Comparison of ENCODE assay signal across 8 mouse cellular contexts in the genomic region with DNA sequence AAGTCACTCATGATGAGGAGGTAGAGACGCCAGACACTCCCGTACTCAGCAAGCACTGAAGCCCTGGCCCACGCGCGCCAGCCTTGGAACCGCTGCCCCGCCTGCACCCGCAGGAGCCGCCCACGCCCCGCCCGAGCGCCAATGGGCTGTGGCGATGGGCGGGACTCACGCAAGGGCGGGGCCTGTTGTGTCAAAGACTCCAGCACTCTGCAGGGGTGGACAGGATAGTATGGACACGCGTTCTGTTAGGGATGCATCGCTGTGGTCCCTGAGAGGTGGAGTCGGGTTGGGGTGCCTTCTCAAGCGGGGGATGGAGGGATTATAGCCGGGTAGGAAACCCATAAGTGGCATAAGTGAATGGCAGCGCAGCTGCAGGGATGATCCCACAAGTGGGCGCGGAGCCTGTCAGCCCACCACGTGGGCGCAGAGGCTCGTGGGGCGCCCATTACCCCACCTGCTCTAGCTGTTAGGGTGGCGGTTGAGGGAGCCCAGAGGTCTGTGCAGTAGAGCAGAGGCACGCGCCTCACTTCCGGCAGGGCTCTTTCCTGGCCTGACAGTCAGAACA. TPM values are rescaled to one million over a fixed set of nuclear protein-coding genes. Genes with fewer than 3 reads are reported as not detected.
DNase-seq lines count a peak whose midpoint lies in the region; ATAC-seq lines count a peak whose summit lies in the region.

Pfkp (minus strand) TSS at position 109 of the 565 bp plus-strand sequence.

- H3K27me3 ChIP-seq in heart, embryonic 14.5 days (ENCODE audit: control insufficient read depth, insufficient read depth, low read length): no peaks in the 10 kb centered on the region
- H3K27me3 ChIP-seq in liver, embryonic 13.5 days: no peaks in the 10 kb centered on the region
- H3K27me3 ChIP-seq in stomach, embryonic 16.5 days (ENCODE audit: control insufficient read depth, insufficient read depth, low read length): no peaks in the 10 kb centered on the region

- peak; percentile 94 for DNase-seq in CD4-positive helper T cell, adult 2 months (ENCODE audit: low read depth, low spot score)
- peak; percentile 48 for DNase-seq in fibroblast of lung, adult 2 months (ENCODE audit: low read depth)
- DNase-seq in kidney, postnatal 14 days: peak; percentile 92
- peak; percentile 84 for DNase-seq in liver, embryonic 13.5 days
- DNase-seq in neural tube, embryonic 10.5 days (ENCODE audit: extremely low spot score, low spot score): peak; percentile 80

- peak within 1 kb of the TSS; percentile 92 for H3K9ac ChIP-seq in heart, embryonic 14.5 days (ENCODE audit: low read length)
- peak within 1 kb of the TSS; percentile 70 for H3K9ac ChIP-seq in liver, embryonic 13.5 days
- H3K9ac ChIP-seq in stomach, embryonic 16.5 days (ENCODE audit: low read length): peak within 1 kb of the TSS; percentile 72

- peak within 1 kb of the TSS; percentile 85 for H3K27ac ChIP-seq in brown adipose tissue, adult 24 weeks (replicated peaks; ENCODE audit: low read depth, low read length)
- peak within 1 kb of the TSS; percentile 96 to 97 for H3K27ac ChIP-seq in heart, embryonic 14.5 days (replicated peaks in 1 of 2; ENCODE audit: control insufficient read depth in 1 of 2, insufficient read depth in 1 of 2, low read depth in 2 of 2, low read length in 2 of 2)
- H3K27ac ChIP-seq in liver, embryonic 13.5 days: no peak within 1 kb of the TSS
- H3K27ac ChIP-seq in stomach, embryonic 16.5 days (ENCODE audit: low read length): peak within 1 kb of the TSS; percentile 56; the same call in 1 of the 2 replicates

- H3K4me1 ChIP-seq in brown adipose tissue, adult 24 weeks (ENCODE audit: control insufficient read depth, insufficient read depth, insufficient read length, low read length): no peaks in the 10 kb centered on the region
- H3K4me1 ChIP-seq in heart, embryonic 14.5 days (ENCODE audit: control insufficient read depth in 2 of 2, insufficient read depth in 2 of 2, low read length in 2 of 2): peaks cover 0 to 8% of the 10 kb centered on the region in 2 experiments; a peak in 3 of 4 replicates
- peaks cover 28% of the 10 kb centered on the region for H3K4me1 ChIP-seq in liver, embryonic 13.5 days (replicated peaks)
- peaks cover 5% of the 10 kb centered on the region for H3K4me1 ChIP-seq in stomach, embryonic 16.5 days (ENCODE audit: control insufficient read depth, insufficient read depth, low read length)

- no peaks in the 10 kb centered on the region for H3K9me3 ChIP-seq in heart, embryonic 14.5 days (ENCODE audit: control insufficient read depth, low read length)
- H3K9me3 ChIP-seq in liver, embryonic 13.5 days (replicated peaks): no peaks in the 10 kb centered on the region
- H3K9me3 ChIP-seq in stomach, embryonic 16.5 days (replicated peaks; ENCODE audit: control insufficient read depth, low read length): no peaks in the 10 kb centered on the region

- ATAC-seq in heart, embryonic 14.5 days (ENCODE audit: insufficient number of reproducible peaks, insufficient read depth, low FRiP score, low read depth): peak; percentile 91
- ATAC-seq in liver, embryonic 13.5 days (ENCODE audit: low read depth): peak; percentile 96
- peak; percentile 95 for ATAC-seq in stomach, embryonic 16.5 days (ENCODE audit: insufficient read depth, low FRiP score)

- peak within 1 kb of the TSS; percentile 98 for H3K4me2 ChIP-seq in heart, embryonic 14.5 days (ENCODE audit: low read length)
- peak within 1 kb of the TSS; percentile 98 for H3K4me2 ChIP-seq in liver, embryonic 13.5 days
- H3K4me2 ChIP-seq in stomach, embryonic 16.5 days (ENCODE audit: low read depth, low read length): peak within 1 kb of the TSS; percentile 96

- H3K36me3 ChIP-seq in heart, embryonic 14.5 days (ENCODE audit: control insufficient read depth, insufficient read depth, low read length): peaks cover 9% of the 10 kb centered on the region; the same call in 1 of the 2 replicates
- H3K36me3 ChIP-seq in liver, embryonic 13.5 days: no peaks in the 10 kb centered on the region
- no peaks in the 10 kb centered on the region for H3K36me3 ChIP-seq in stomach, embryonic 16.5 days (ENCODE audit: control insufficient read depth, insufficient read depth, low read length)

- 2% methylated on average over 34 of the region's 34 CpGs for WGBS in heart, embryonic 14.5 days
- 3% methylated on average over 34 of the region's 34 CpGs for WGBS in liver, embryonic 13.5 days (ENCODE audit: insufficient replicate concordance)
- WGBS in stomach, embryonic 16.5 days: 2% methylated on average over 34 of the region's 34 CpGs

- peak within 1 kb of the TSS; percentile 76 for H3K4me3 ChIP-seq in brown adipose tissue, adult 24 weeks (ENCODE audit: insufficient read depth, low read depth, low read length)
- peak within 1 kb of the TSS; percentile 74 to 78 for H3K4me3 ChIP-seq in heart, embryonic 14.5 days (ENCODE audit: control insufficient read depth in 1 of 2, insufficient read depth in 1 of 2, low read depth in 1 of 2, low read length in 2 of 2)
- H3K4me3 ChIP-seq in liver, embryonic 13.5 days (replicated peaks): peak within 1 kb of the TSS; percentile 67
- H3K4me3 ChIP-seq in stomach, embryonic 16.5 days (replicated peaks; ENCODE audit: low read length): peak within 1 kb of the TSS; percentile 58

RNA-seq across cellular contexts. Expression of gene Pfkp, which starts in this region (rescaled TPM):
- 135 and 146 TPM in 2 replicates for polyA plus RNA-seq in brown adipose tissue, adult 24 weeks (2012; ENCODE audit: insufficient read depth, insufficient read length, missing spikeins)
- polyA plus RNA-seq in heart, embryonic 14.5 days (2014; fragmentation: Nextera tagmentation; extraction: Ambion mirVana): 187 and 197 TPM in 2 replicates
- 6.2 and 7.9 TPM in 2 replicates for polyA plus RNA-seq in liver, embryonic 13.5 days (2015; fragmentation: Nextera tagmentation; extraction: Ambion mirVana)
- 58.8 and 61.5 TPM in 2 replicates for polyA plus RNA-seq in stomach, embryonic 16.5 days (2015; fragmentation: Nextera tagmentation; extraction: Ambion mirVana)
